7 mouse cellular contexts compared by ENCODE assay signal in genomic region chr16:91160679-91161078, GRCm38 (mm10).
DNase-seq lines count a peak whose midpoint lies in the region; ATAC-seq lines count a peak whose summit lies in the region.

No protein-coding gene starts in this region.

- no peak for ATAC-seq in megakaryocyte, adult 5-6 weeks (ENCODE audit: poor library complexity, severe bottlenecking)

- DNase-seq in heart, postnatal 4 days = peak; percentile 57
- no peak for DNase-seq in heart, adult 8-10 months (ENCODE audit: low spot score)
- peak; percentile 11 for DNase-seq in ovary, postnatal 36 days (ENCODE audit: low spot score)
- DNase-seq in ovary, postnatal 10 days (ENCODE audit: low spot score) = no peak
- DNase-seq in adrenal gland, postnatal 14 days = peak; percentile 48
- peak; percentile 17 for DNase-seq in kidney, postnatal 14 days

Comparison
In these comparisons a context has a peak if more than half of its experiments do, and no peak if none do; other contexts are left out.
1. DNase-seq: peak in heart, postnatal 4 days (single experiment), ovary, postnatal 36 days (single experiment), adrenal gland, postnatal 14 days (single experiment) and kidney, postnatal 14 days (single experiment); none in heart, adult 8-10 months (single experiment) and ovary, postnatal 10 days (single experiment).